9 mouse cellular contexts compared by ENCODE assay signal in the genomic region with DNA sequence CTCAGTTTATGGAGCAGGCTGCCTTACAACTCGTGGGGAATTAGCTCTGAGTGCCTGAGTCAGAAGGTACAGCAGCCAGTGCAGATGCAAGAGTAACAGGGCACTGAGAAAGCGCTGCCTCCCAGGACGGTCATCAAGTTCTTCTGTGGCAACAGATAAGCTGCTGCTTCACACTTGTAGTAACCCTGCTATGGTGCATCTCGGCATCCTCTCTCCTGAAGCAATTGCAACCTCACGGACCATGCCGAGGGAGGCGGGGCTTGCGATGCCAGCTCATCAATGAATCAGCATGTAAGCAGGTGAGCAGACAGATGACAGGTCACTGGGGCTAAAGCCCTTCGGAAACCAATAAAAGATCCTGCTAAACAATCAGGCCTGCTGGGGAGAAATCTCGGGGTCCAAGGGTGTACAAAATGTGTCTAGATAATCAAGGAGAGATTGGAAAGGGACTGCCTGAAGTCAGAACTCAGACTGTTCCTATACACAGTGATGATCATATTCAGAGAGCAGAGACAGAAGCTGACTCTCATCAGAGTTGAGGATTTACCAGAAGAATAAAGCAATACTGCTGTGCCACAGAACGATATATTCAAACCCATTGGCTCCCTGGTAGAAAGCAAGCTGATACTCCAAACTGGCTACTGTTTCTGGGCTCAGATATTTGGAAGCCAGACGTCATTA.
A peak's percentile ranks its signal among the peaks of the same experiment; 100 is the strongest.
DNase-seq lines count a peak whose midpoint lies in the region; ATAC-seq lines count a peak whose summit lies in the region.
"Had no signal": no experiment of that assay in that cellular context is flagged by ENCODE, and none has a peak within 500 bp of the region (broad histone marks: within the 10 kb centered on the region; RNA-seq: fewer than 3 reads in every experiment).

No protein-coding gene starts in this region.

- 27% methylated on average over 12 of the region's 12 CpGs for WGBS in embryonic facial prominence, embryonic 11.5 days
- WGBS in kidney, embryonic 16.5 days, result 20% methylated on average over 12 of the region's 12 CpGs
- WGBS in neural tube, embryonic 15.5 days, result 18% methylated on average over 12 of the region's 12 CpGs

- no peaks in the 10 kb centered on the region for H3K9me3 ChIP-seq in embryonic facial prominence, embryonic 11.5 days (replicated peaks; ENCODE audit: control insufficient read depth, low read length)
- no peaks in the 10 kb centered on the region for H3K9me3 ChIP-seq in kidney, embryonic 16.5 days (ENCODE audit: low read length)
- no peaks in the 10 kb centered on the region for H3K9me3 ChIP-seq in neural tube, embryonic 15.5 days (replicated peaks)
- H3K9me3 ChIP-seq: liver, embryonic 13.5 days had no signal

- DNase-seq in heart, adult 11 months, result peak; percentile 79
- DNase-seq in heart, adult 9 months (ENCODE audit: low spot score in 2 of 2), result no peak
- peak; percentile 5 for DNase-seq in ES-CJ7 (ENCODE audit: low read depth, low spot score)
- peak; percentile 2 for DNase-seq in embryonic facial prominence, embryonic 11.5 days (ENCODE audit: low spot score)
- no peak for DNase-seq in spleen, adult 18-20 months
- no peak for DNase-seq in ovary, postnatal 36 days (ENCODE audit: low spot score)
- DNase-seq: liver, embryonic 13.5 days had no signal

- ATAC-seq in embryonic facial prominence, embryonic 11.5 days (replicated peaks; ENCODE audit: insufficient number of reproducible peaks, low FRiP score, low TSS enrichment, low read depth), result no peak
- no peak for ATAC-seq in kidney, embryonic 16.5 days (ENCODE audit: low FRiP score, low TSS enrichment)
- peak; percentile 71; the same call in 1 of the 2 replicates for ATAC-seq in neural tube, embryonic 15.5 days (ENCODE audit: low FRiP score)

- H3K9ac ChIP-seq in embryonic facial prominence, embryonic 11.5 days (replicated peaks; ENCODE audit: low read length), result peak overlapping the region; percentile 6; the same call in 1 of the 2 replicates
- H3K9ac ChIP-seq in kidney, embryonic 16.5 days (replicated peaks; ENCODE audit: low read length), result 0 out of 2 replicates have a peak overlapping the region, but pooled peaks have one; percentile 25
- peak overlapping the region; percentile 39; the same call in 1 of the 2 replicates for H3K9ac ChIP-seq in neural tube, embryonic 15.5 days (replicated peaks)
- H3K9ac ChIP-seq: liver, embryonic 13.5 days had no signal

- H3K4me2 ChIP-seq in embryonic facial prominence, embryonic 11.5 days (ENCODE audit: low read depth, low read length), result peak overlapping the region; percentile 30
- H3K4me2 ChIP-seq in kidney, embryonic 16.5 days (replicated peaks; ENCODE audit: low read depth, low read length), result peak overlapping the region; percentile 37
- H3K4me2 ChIP-seq in neural tube, embryonic 15.5 days, result peak overlapping the region; percentile 64
- H3K4me2 ChIP-seq: liver, embryonic 13.5 days had no signal

- H3K27me3 ChIP-seq in embryonic facial prominence, embryonic 11.5 days (ENCODE audit: control insufficient read depth, insufficient read depth, low read length), result no peaks in the 10 kb centered on the region
- no peaks in the 10 kb centered on the region for H3K27me3 ChIP-seq in kidney, embryonic 16.5 days (ENCODE audit: insufficient read depth, low read length)
- no peaks in the 10 kb centered on the region for H3K27me3 ChIP-seq in neural tube, embryonic 15.5 days (replicated peaks)
- H3K27me3 ChIP-seq: liver, embryonic 13.5 days had no signal

- no peak overlapping the region for H3K27ac ChIP-seq in embryonic facial prominence, embryonic 11.5 days (replicated peaks; ENCODE audit: low read depth, low read length)
- no peak overlapping the region for H3K27ac ChIP-seq in kidney, embryonic 16.5 days (ENCODE audit: low read length)
- 0 out of 2 replicates have a peak overlapping the region, but pooled peaks have one; percentile 10 for H3K27ac ChIP-seq in neural tube, embryonic 15.5 days (replicated peaks)
- H3K27ac ChIP-seq: liver, embryonic 13.5 days had no signal

- H3K4me1 ChIP-seq in embryonic facial prominence, embryonic 11.5 days (ENCODE audit: control insufficient read depth, insufficient read depth, low read length), result no peaks in the 10 kb centered on the region
- H3K4me1 ChIP-seq in kidney, embryonic 16.5 days (ENCODE audit: insufficient read depth, low read length), result peaks cover 5% of the 10 kb centered on the region; the same call in 1 of the 2 replicates
- H3K4me1 ChIP-seq in neural tube, embryonic 15.5 days, result peaks cover 15% of the 10 kb centered on the region
- H3K4me1 ChIP-seq: liver, embryonic 13.5 days had no signal

- no peaks in the 10 kb centered on the region for H3K36me3 ChIP-seq in embryonic facial prominence, embryonic 11.5 days (replicated peaks; ENCODE audit: control insufficient read depth, insufficient read depth, low read depth, low read length)
- no peaks in the 10 kb centered on the region for H3K36me3 ChIP-seq in kidney, embryonic 16.5 days (ENCODE audit: insufficient read depth, low read length)
- no peaks in the 10 kb centered on the region for H3K36me3 ChIP-seq in neural tube, embryonic 15.5 days
- H3K36me3 ChIP-seq: liver, embryonic 13.5 days had no signal

- H3K4me3 ChIP-seq in embryonic facial prominence, embryonic 11.5 days (ENCODE audit: low read depth, low read length), result no peak overlapping the region
- peak overlapping the region; percentile 29; the same call in 1 of the 2 replicates for H3K4me3 ChIP-seq in kidney, embryonic 16.5 days (ENCODE audit: low read length)
- peak overlapping the region; percentile 31 for H3K4me3 ChIP-seq in neural tube, embryonic 15.5 days (replicated peaks)
- H3K4me3 ChIP-seq: liver, embryonic 13.5 days had no signal

Comparison
In these comparisons a context has a peak if more than half of its experiments do, and no peak if none do; other contexts are left out.
1. DNase-seq: peak in heart, adult 11 months (single experiment), ES-CJ7 (single experiment) and embryonic facial prominence, embryonic 11.5 days (single experiment); none in heart, adult 9 months (0 of 2), spleen, adult 18-20 months (0 of 2) and ovary, postnatal 36 days (single experiment).
2. Peak in every context shown above with its lines, with median percentiles within 50 percentile points of each other: H3K4me2 ChIP-seq and H3K9ac ChIP-seq.